Mouse (Mus musculus): ENCODE data around the gene Slc35g3.
"Not testable (repeated sequence)": the region's sequence is repeated elsewhere in the genome, so short reads cannot be mapped to it uniquely, and the experiment has no call there.

Gene Slc35g3

DNA sequence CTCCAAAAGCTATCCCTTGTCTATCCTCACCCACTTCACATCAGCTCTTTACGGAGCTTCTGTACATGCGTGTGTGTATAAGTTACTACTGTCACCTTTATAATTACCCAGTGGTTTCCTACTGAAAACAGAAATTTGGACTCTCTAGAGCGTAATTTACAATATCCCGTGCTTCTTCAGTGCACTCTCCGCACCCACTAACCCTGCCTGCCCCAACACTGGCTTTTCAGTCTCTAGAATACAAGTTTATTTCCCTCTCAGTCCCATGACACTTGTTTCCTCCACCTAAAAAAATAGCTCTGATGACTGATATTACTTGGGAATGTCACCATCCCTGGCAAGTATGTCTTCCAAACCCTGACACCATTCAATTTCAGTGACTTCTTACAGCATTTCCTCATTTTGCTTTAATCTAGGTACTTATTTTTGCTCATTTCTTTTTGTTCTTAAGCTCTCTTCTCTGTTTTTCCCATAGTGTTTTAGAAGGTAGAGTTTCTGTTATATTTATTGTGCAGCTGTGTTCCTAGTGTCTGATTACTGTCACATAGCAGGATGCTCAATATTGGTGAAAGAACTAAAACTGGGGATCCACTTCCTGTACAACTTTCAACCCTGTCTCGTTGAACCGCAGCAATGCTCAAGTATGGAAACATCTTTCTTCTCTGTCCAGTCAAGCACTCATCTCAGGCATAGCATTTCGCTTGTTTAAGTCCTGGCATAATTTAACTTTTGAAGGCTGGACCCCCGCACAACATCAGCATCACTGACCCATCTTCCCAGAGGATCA lies 4.3 kb downstream of the Slc35g3 start:
- no peak for DNase-seq (ENCODE audit: low read depth in 2 of 2, low spot score in 2 of 2)

DNA sequence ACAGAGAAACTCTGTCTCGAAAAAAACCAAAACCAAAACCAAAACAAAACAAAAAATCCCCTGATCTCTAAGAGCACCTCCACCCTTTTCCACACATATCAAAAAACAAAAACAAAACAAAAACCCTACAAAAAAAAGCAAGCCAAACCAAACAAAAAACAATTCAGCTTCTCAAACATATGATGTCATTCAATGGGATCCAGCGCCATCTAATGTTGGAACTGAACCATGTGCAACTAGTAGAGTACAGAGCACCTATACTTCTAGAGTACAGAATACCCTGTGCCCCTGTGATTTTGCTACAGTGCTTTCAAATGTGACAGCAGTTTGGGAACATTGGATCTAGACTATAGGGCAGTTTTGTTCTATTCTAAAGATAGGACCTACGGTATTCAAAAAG lies 7.1 kb downstream of the Slc35g3 start:
- DNase-seq (ENCODE audit: low read depth in 2 of 2, low spot score in 2 of 2) = peak in 1 of 2 experiments; percentile 65

DNA sequence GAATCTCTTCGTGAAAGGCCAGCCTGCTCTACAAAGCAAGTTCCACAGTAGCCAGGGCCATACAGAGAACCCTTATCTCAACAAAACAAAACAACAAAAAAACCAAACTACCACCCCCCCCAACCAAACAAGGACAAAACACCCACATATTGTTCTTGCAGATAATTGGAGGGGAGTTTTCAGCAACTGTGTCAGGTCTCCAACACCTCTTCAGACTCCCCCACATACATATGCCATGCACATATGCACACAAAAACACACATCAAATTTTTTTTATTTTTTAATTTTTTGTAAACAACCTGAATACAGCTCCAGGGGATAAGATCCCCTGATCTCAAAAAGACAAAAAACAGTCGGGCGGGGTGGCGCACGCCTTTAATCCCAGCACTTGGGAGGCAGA lies 7.5 kb downstream of the Slc35g3 start:
- DNase-seq (ENCODE audit: low read depth in 2 of 2, low spot score in 2 of 2) = no peak

DNA sequence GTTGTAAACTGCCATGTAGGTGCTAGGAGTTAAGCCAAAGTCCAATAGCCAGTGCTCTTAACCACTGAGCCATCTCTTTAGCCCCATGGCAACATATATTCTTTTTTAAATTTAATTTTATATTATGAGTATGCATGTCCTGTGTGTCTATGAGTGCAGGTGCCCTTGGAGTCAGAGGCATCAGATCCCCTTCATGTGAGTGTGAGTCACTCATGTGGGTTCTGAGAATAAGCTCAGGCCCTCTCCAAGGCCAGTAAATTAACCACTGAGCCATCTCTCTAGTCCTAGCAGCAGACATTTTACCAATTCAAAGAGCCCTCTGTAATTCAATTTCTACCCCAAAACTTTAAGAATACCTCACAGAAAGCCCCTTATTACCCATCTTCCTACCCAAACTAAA lies 9.1 kb downstream of the Slc35g3 start:
- DNase-seq (ENCODE audit: low read depth in 2 of 2, low spot score in 2 of 2) = no peak

DNA sequence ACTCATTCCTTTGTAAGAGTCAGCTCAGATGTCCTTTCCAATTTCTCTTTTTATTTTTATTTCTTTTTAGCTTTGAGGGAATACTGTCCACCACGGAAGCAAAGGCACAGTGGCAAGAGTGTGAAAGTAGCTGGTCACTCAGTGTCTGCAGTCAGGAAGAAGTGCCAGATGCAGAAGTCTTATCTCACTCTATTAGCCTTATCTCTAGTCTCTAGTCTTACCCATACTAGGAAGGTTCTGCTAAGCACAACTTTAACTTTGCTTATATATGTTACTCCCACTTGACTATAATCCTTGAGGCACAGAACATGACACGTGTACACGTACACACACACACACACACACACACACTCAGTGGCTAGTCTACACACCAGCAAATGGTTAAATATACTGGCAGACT lies 10.1 kb downstream of the Slc35g3 start:
- DNase-seq (ENCODE audit: low read depth in 2 of 2, low spot score in 2 of 2) = no peak

DNA sequence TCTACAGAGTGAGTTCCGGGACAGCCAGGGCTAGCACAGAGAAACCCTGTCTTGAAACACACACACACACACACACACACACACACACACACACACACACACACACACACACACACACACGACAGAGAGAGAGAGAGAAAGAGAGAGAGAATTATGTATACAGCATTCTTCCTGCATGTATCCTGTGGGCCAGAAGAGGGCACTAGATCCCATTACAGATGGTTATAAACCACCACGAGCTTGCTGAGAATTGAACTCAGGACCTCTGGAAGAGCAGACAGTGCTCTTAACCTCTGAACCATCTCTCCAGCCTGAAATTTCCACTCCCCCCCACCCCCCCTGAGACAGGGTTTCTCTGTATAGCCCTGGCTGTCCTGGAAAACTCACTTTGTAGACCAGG lies 30.4 kb downstream of the Slc35g3 start:
- not testable (repeated sequence) for DNase-seq (ENCODE audit: low read depth in 2 of 2, low spot score in 2 of 2)

DNA sequence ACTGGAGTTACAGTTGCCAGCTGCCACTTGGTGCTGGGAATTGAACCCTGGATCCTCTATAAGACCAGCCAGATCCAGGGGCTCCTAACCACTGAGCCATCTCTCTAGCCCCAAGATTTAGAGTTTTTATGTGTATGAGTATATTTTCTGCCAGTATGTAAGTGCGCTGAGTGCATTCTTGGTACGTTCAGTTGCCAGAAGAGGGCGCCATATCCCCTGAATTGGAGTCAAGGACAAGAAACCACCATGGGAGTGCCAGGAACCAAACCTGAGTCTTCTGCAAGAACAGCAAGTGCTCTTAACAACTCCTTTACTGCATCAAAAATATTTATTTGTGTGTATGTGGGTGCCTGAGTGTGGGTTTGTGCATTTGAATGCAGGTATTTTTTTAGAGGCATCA lies 32.7 kb downstream of the Slc35g3 start:
- peak; percentile 63 to 75 for DNase-seq (ENCODE audit: low read depth in 2 of 2, low spot score in 2 of 2)

DNA sequence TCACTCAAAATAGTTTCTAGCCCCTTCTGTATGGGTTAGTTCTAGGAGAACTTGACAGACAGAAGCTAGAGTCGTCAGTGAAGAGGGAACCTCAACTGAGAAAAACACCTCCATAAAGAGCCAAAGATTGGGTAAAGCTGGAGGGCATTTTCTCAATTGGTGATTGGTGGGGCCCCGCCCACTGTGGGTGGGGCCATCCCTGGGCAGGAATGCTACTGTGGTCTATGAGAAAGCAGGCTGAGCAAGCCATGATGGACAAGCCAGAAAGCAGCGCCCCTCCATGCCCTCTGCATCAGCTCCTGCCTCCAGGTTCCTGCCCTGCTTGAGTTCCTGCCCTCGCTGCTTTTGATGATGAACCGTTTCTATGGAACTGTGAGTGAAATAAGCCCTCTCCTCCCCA lies 35.8 kb downstream of the Slc35g3 start:
- DNase-seq (ENCODE audit: low read depth in 2 of 2, low spot score in 2 of 2) = no peak

DNA sequence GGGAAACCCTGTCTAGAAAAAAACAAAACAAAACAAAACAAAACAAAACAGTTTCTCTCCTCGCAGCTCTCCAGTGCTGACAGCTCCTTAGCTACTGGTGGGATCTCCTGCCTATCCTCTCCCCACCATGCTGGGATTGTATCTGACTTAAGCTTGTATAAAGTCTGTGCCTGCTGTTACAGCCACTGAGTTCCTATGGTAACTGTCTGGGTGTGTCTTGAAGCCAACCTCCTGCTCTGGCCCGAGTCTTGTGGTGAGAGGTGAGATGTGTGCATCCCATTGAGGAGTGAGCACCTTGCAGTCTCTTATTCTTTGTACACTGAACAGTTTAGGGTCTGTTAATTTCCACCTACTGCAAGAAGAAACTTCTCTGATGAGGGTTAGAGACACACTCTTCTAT lies 38.7 kb downstream of the Slc35g3 start:
- DNase-seq (ENCODE audit: low read depth in 2 of 2, low spot score in 2 of 2) = no peak

DNA sequence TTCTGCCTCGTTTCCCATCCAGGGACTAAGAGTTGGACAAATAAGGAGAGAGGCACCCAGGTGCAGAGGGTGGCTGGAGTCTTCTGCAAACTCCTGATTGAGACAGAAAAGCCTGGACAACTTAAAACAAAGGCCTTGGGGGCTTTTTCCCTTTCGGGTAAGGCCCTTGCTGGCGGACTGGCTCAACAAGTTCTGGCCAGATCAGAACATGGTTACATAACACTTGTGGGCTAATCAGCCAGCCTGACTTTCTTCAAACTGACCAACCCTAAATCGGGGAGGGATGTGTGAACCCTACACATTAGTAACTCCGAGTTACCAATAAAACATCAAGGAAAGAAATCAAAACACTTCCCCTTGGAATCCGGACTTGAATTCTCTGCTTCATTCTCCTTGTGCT lies 40.9 kb downstream of the Slc35g3 start:
- no peak for DNase-seq (ENCODE audit: low read depth in 2 of 2, low spot score in 2 of 2)

DNA sequence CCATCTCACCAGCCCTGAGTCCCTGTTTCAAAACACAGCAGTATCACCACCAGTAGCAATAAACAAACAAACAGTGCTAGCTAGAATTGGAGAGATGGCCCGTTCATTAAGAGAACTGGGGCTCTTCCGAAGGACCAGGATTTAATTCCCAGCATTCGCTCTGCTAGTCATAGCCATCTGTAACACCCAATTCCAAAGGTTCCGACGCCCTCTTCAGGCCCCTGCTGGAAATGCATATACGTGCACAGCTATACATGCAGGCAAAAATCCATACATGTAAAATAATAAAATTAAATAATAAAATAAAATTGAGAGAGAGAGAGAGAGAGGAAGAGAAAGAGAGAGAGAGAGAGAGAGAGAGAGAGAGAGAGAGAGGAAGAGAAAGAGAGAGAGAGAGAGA lies 42.3 kb downstream of the Slc35g3 start:
- DNase-seq (ENCODE audit: low read depth in 2 of 2, low spot score in 2 of 2) = no peak

DNA sequence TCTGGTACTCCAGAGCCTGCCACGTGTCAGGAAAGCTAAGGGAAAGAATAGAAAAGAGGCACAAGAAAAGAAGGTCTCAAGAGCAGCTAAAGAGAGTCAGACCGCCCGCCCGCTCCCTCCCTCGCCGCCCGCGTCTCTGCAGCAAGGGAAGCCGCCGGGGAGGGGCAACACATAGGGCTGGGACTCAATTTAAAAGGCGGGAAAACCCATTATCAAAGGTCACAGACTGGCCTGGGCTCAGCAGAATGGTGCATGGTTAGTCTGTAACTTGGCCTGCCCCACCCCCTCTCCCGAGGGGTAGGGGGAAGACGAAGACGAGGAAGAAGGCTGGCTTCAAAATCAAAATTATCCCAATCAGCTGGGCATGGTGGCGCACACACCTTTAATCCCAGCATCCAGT lies 43.1 kb downstream of the Slc35g3 start:
- no peak for DNase-seq (ENCODE audit: low read depth in 2 of 2, low spot score in 2 of 2)

DNA sequence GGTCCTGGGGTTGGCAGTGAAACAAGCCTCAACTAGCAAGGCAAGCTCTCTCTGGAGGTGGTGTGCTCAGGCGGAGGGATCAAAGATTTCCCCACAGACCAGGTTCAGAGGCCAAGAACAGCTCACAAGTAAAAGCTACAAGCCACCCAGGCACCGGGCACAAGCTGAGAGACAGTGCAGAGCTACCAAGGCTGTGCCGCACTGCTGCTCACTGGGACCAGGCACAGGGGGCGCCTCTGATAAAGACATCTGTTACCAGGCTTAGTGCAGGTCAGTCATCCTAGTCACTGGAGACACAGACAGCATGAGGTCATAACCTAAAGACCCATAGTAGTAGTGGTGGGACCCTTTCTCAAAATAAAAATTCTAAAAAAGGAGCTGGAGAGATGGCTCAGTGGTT lies 44.8 kb downstream of the Slc35g3 start:
- no peak for DNase-seq (ENCODE audit: low read depth in 2 of 2, low spot score in 2 of 2)

DNA sequence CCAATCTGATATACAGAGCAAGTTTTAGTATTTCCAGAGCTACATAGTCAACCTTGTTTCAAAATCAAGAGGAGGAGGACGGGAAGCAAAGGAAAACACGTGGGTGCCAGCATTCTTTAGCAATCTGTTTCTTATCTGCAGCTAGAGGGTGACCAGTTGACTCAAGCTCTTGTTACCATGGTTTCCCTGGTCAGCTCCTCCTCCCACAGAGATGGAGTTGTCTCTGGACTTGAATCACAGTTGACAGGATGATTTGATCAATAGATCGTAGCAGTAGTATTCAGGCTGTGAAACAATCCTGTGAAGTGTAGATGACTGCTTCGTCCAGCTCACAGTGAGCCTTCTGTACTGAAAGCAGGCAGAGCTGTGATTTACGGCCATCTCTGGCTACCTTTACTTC lies 45.8 kb downstream of the Slc35g3 start:
- DNase-seq (ENCODE audit: low read depth in 2 of 2, low spot score in 2 of 2) = no peak

DNA sequence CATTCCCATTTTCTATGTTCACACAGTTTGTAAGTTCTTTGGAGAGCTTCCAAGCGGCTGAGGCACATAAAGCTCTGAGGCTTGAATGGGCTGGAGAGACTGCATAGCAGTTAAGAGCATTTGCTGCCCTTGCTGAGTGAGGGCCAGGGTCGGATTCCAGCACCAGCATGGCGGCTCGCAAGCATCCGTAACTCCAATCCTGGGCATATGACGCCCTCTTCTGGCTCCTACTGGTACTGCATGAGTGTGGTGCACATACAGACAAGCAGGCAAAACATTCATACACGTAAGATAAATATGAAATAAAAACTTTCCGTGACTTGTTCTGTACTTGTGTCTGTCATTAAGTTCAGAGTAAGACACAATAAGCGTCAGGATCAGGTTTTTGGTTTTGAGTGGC lies 46.3 kb downstream of the Slc35g3 start:
- peak; percentile 11 to 24 for DNase-seq (ENCODE audit: low read depth in 2 of 2, low spot score in 2 of 2)

DNA sequence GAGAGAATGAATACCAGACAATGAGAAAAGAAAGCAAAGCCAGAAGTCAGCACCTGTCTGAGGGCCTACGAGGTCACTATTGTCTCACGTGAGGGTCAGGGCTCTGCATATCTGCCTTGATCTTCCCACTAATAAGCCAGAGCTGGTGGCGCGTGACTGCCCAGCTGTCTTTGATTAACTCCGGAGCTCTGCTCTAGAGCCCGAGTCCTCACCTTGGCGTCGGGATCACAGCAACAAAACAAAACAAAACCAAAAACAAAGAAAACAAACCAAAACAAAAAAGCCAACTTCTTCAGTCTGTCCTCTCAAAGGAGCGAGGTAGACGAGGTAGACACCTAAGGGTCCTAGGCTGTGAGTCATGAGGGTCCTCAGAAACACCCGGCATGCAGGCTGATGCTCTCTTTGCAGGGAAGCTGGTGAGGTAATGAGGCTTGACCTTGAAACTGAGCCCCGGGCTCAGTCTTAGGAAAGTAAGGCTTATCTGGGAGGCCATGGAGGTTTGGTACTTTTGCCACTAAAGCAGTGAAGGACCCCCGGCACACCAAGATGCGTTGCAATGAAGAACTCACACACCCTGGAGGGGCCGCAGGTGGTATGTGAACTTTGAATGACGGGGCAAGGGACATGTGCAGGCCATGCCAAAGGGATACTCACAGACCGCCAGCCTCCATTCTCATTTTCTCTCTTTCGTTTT lies 47.0 kb downstream of the Slc35g3 start:
- DNase-seq (ENCODE audit: low read depth in 2 of 2, low spot score in 2 of 2) = no peak

DNA sequence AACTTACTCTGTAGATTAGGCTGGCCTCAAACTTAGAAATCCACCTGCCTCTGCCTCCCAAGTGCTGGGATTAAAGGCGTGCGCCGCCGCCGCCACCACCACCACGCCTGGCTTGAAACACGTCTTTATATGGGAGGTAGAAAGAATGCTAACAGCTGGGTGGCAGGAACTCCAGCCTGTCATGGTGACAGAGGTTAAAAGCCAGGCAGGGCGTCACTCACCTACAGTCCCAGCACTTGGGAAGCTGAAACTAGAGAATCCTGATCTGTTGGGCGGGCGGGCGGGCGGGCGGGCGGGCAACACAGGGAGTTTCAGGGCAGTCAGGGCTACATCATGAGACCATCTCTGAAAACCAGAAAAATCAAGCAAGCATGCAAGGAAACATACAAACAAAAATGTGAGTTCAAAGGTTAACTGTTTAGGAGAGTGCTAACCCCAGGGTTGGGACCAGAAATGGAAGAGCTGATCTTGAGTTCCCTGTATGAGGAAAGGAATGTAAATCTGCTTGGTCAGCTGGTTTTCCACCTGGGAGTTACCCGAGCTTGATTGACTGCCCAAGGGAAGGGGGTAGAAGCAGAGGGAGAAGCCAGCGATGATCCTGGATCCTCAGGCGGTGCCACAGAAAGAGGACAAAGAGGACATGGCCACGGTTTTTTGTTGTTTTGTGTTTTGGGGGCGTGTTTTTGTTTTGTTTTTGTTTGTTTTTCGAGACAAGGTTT lies 48.7 kb downstream of the Slc35g3 start:
- no peak for DNase-seq (ENCODE audit: low read depth in 2 of 2, low spot score in 2 of 2)

DNA sequence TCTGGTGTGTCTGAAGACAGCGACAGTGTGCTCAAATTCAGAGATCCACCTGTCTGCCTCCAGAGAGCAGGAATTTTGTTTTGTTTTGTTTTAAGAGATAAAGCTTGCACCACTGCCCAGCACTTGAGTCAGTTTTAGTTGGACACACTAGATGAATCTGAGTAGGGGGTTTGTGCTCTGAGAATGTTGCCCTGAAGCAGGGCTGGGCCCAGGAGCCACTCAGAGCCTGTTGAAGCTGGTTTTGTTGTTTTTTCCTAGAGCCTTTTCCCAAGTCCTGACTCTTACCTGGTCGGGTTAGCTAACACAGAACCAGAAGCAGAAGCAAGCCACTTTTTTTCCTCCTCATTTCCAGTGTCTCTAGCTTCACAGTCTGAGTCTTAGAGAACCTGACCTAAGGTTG lies 50.7 kb downstream of the Slc35g3 start:
- DNase-seq (ENCODE audit: low read depth in 2 of 2, low spot score in 2 of 2) = no peak

DNA sequence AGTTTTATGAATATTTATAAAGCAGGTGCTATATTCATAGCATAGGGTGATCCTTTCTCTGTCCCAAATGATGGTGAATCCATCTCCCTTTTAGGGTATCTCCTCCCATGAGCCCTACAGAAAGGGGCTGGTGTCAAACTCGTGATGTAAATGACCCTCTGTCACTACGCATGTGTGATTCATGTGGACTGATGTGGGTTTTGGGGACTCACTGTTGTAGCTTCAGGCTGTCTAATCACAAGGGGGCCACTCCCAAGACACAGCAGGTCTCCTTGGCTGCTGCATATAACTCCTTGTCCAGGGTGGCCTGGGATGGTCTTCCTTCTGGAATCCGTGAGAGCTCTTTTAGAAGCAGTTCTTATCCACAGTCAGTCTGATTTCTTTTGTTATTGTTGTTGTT lies 51.3 kb downstream of the Slc35g3 start:
- no peak for DNase-seq (ENCODE audit: low read depth in 2 of 2, low spot score in 2 of 2)
